In the genomic region with DNA sequence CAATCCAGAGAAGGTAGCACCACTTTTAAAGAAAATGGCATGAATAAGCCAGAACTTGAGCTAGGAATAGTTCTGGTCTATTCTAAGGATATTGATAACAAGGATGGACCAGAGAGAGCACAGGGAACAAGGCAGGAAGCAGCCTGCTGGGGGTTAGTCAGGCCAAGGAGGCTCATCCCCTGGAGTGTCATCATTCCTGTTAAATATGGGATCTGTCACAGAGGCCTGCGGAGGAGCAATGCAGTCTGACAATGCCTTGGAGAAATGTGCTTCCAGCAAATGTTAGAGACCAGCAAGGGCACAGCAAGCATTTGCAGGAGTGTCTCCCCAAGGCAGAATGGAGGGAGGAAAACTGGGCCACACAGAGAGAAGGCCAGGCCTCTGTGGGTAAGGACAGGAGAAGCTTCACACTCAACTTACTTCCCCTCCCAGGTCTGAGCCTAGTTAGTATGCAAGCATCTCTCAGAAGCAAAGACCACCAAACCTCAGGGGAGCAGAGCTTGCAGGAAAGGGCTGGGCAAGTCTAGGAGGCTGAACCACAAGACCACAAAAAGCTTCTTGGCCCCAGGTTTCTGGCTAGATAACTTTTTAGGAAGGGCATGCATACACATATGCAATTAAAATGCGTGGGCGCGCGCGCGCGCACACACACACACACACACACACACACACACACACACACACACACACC, we compare ENCODE assay signal across 9 mouse cellular contexts. TPM values are rescaled to one million over a fixed set of nuclear protein-coding genes. Genes with fewer than 3 reads are reported as not detected.
DNase-seq lines count a peak whose midpoint lies in the region; ATAC-seq and TF ChIP-seq lines count a peak whose summit lies in the region.
"Had no signal": no experiment of that assay in that cellular context is flagged by ENCODE, and none has a peak within 500 bp of the region (broad histone marks: within the 10 kb centered on the region; RNA-seq: fewer than 3 reads in every experiment).

No protein-coding gene starts in this region.

- TF ChIP-seq POLR2A in embryonic fibroblast, embryonic 13.5 days (IDR thresholded peaks at IDR 0.05; ENCODE audit: low read depth, low read length) = no peak

- H3K4me1 ChIP-seq in embryonic fibroblast, embryonic 13.5 days (ENCODE audit: control insufficient read depth, insufficient read depth, low read length) = peaks cover 10% of the 10 kb centered on the region

- no peak for TF ChIP-seq CTCF in embryonic fibroblast, embryonic 13.5 days (IDR thresholded peaks at IDR 0.05; ENCODE audit: borderline replicate concordance, insufficient read depth, low read length)

- no peak overlapping the region for H3K4me3 ChIP-seq in embryonic fibroblast, embryonic 13.5 days (ENCODE audit: insufficient read depth, low read length)

- 0 out of 2 replicates have a peak, but pooled peaks have one; percentile 9 for ATAC-seq in megakaryocyte progenitor cell, adult 5-6 weeks (replicated peaks; ENCODE audit: poor library complexity)
- ATAC-seq in frontal cortex, adult (ENCODE audit: low TSS enrichment) = no peak
- ATAC-seq: midbrain, embryonic 16.5 days had no signal

- H3K27ac ChIP-seq in embryonic fibroblast, embryonic 13.5 days (ENCODE audit: insufficient read depth, low read length) = peak overlapping the region; percentile 21; the same call in 1 of the 2 replicates

- DNase-seq in embryo, embryonic 11 days = peak; percentile 29
- DNase-seq in embryo, embryonic 10 days (ENCODE audit: low spot score) = no peak
- DNase-seq in kidney, postnatal 10 days = peak; percentile 37
- DNase-seq in kidney, postnatal 25 days = no peak
- DNase-seq in left cerebral cortex, adult 18-20 months (ENCODE audit: low spot score in 2 of 2) = no peak

RNA-seq across cellular contexts. Expression of a gene that starts 9.5 kb away (rescaled TPM):
- polyA plus RNA-seq in embryonic fibroblast, embryonic 13.5 days (2011; ENCODE audit: insufficient read length, low read depth, missing spikeins) = 28.7 and 33.4 TPM in 2 replicates
- 0.27 and 0.73 TPM in 2 replicates for total RNA-seq in megakaryocyte progenitor cell, adult 5-6 weeks (2015)
- 0.64 and 0.75 TPM in 2 replicates for total RNA-seq in megakaryocyte progenitor cell, adult 5-6 weeks (2017)
- 10 to 100 TPM; 81.5 to 85.2 TPM for total RNA-seq in left cerebral cortex, adult 18-20 months (2021)

Comparison
In these comparisons a context has a peak if more than half of its experiments do, and no peak if none do; other contexts are left out.
1. DNase-seq: peak in embryo, embryonic 11 days (single experiment) and kidney, postnatal 10 days (single experiment); none in embryo, embryonic 10 days (single experiment), kidney, postnatal 25 days (0 of 2) and left cerebral cortex, adult 18-20 months (0 of 2).
2. RNA of a gene that starts 9.5 kb away (total RNA-seq): 81.5 to 85.2 TPM in left cerebral cortex, adult 18-20 months; 0.27 to 0.75 TPM in megakaryocyte progenitor cell, adult 5-6 weeks; every median in the first group is over 10 times any median in the second.